Mouse (Mus musculus): ENCODE measurements around the gene Tmem108. TPM values are rescaled to one million over a fixed set of nuclear protein-coding genes. Genes with fewer than 3 reads are reported as not detected.

Gene Tmem108
- polyA plus RNA-seq, 1 experiment, result 0.01 TPM

DNA sequence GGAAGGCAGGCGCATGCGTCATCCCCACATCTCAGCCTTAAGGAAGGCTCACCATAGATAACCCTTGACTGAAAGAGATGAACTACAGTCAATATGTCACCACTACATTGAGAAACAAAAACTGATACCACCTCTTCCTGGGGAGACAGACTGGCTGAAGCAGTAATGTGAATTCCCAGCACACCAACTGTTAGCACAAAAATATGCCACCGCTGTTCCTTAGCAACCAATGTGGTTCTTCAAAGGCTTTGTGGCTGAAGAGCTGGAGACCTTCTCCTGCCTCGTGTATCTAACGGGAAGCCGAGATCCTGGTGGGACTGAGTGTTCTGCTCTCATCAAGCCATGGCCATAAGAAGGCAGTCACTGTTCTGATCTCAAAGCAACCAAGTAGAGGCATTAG is 92.8 kb downstream of the Tmem108 start:
- Histone ChIP-seq H3K79me3 (ENCODE audit: low read depth) (no peaks in the 10 kb centered on the region), H3K79me2 (ENCODE audit: control insufficient read depth, insufficient read depth) (no peaks in the 10 kb centered on the region), H3ac (ENCODE audit: control insufficient read depth, insufficient read length, low read depth) (no peak overlapping the region), H3K36me3 (ENCODE audit: control insufficient read depth, insufficient read depth) (no peaks in the 10 kb centered on the region), H3K27me3 (ENCODE audit: control insufficient read depth, insufficient read depth, insufficient read length) (no peaks in the 10 kb centered on the region), H3K4me3 (ENCODE audit: insufficient read depth, poor library complexity, severe bottlenecking) (no peak overlapping the region)
- TF ChIP-seq MYOG (IDR thresholded peaks at IDR 0.05; ENCODE audit: control insufficient read depth, extremely low read depth, insufficient read length), result no peak
- TF ChIP-seq USF1 (IDR thresholded peaks at IDR 0.05; ENCODE audit: low read depth), result no peak
- TF ChIP-seq MYOD1 (IDR thresholded peaks at IDR 0.05; ENCODE audit: control insufficient read depth, insufficient read length, low read depth), result no peak
- no peak for TF ChIP-seq CTCF (IDR thresholded peaks at IDR 0.05; ENCODE audit: control insufficient read depth, insufficient read depth, insufficient read length)
- no peak for TF ChIP-seq CEBPB (IDR thresholded peaks at IDR 0.05; ENCODE audit: low read depth)
- no peak for TF ChIP-seq FOSL1 (IDR thresholded peaks at IDR 0.05; ENCODE audit: insufficient read depth, low read length, poor library complexity, severe bottlenecking)
- TF ChIP-seq MAX (IDR thresholded peaks at IDR 0.05), result no peak

DNA sequence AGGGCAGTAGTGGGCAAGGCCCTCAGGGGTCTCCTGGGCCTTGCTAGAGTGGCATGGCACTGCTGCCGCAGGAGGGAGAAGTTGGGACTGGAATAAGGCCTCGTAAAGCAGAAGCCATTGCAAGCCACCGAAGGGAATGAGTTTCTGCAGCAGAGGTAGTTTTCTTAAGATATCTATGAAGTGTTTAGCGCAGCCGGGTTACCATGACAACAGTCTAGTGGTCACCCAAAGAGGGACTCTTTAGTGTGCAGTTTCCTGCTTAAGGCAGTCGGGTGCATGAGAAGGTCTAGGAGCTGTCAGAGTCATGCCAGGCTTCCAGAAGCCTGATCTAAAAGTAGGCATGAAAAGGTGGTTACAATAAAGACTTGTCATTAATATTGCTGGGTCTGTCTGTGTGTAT is 95.8 kb downstream of the Tmem108 start:
- H3K36me3 ChIP-seq (ENCODE audit: control insufficient read depth, insufficient read depth), result no peaks in the 10 kb centered on the region
- TF ChIP-seq USF1 (IDR thresholded peaks at IDR 0.05; ENCODE audit: low read depth), result no peak
- TF ChIP-seq FOSL1 (IDR thresholded peaks at IDR 0.05; ENCODE audit: insufficient read depth, low read length, poor library complexity, severe bottlenecking), result no peak
- TF ChIP-seq CEBPB (IDR thresholded peaks at IDR 0.05; ENCODE audit: low read depth), result no peak
- TF ChIP-seq CTCF (IDR thresholded peaks at IDR 0.05; ENCODE audit: control insufficient read depth, insufficient read depth, insufficient read length), result no peak
- TF ChIP-seq MYOG (IDR thresholded peaks at IDR 0.05; ENCODE audit: control insufficient read depth, extremely low read depth, insufficient read length), result no peak
- no peak for TF ChIP-seq MYOD1 (IDR thresholded peaks at IDR 0.05; ENCODE audit: control insufficient read depth, insufficient read length, low read depth)
- no peak for TF ChIP-seq MAX (IDR thresholded peaks at IDR 0.05)
- no peaks in the 10 kb centered on the region for H3K27me3 ChIP-seq (ENCODE audit: control insufficient read depth, insufficient read depth, insufficient read length)
- no peaks in the 10 kb centered on the region for H3K79me2 ChIP-seq (ENCODE audit: control insufficient read depth, insufficient read depth)
- H3ac ChIP-seq (ENCODE audit: control insufficient read depth, insufficient read length, low read depth), result no peak overlapping the region
- H3K79me3 ChIP-seq (ENCODE audit: low read depth), result no peaks in the 10 kb centered on the region
- no peak overlapping the region for H3K4me3 ChIP-seq (ENCODE audit: insufficient read depth, poor library complexity, severe bottlenecking)

DNA sequence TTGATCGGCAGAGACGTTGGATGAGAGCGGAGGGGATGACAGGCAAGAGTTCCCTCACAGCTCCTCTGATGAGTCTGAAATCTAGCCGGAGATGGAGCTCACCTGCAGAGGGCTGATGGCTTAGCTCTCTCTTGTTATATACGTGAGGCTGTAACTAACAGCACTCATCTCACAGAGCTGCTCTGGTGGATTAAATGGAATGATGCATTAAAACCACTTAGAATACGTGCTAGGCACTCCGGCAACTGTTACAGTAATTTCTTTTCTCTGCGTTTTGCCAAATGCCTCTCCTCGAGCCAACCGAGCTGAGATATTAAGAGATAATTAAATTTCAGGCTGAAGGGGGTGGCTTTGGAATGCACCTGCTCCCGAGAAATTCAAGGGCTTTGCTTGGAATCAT is 97.5 kb downstream of the Tmem108 start:
- Histone ChIP-seq H3K36me3 (ENCODE audit: control insufficient read depth, insufficient read depth) (no peaks in the 10 kb centered on the region), H3K4me3 (ENCODE audit: insufficient read depth, poor library complexity, severe bottlenecking) (no peak overlapping the region), H3ac (ENCODE audit: control insufficient read depth, insufficient read length, low read depth) (no peak overlapping the region), H3K27me3 (ENCODE audit: control insufficient read depth, insufficient read depth, insufficient read length) (no peaks in the 10 kb centered on the region), H3K79me3 (ENCODE audit: low read depth) (no peaks in the 10 kb centered on the region), H3K79me2 (ENCODE audit: control insufficient read depth, insufficient read depth) (no peaks in the 10 kb centered on the region)
- TF ChIP-seq MAX (IDR thresholded peaks at IDR 0.05) (no peak), CEBPB (IDR thresholded peaks at IDR 0.05; ENCODE audit: low read depth) (no peak), CTCF (IDR thresholded peaks at IDR 0.05; ENCODE audit: control insufficient read depth, insufficient read depth, insufficient read length) (no peak), MYOG (IDR thresholded peaks at IDR 0.05; ENCODE audit: control insufficient read depth, extremely low read depth, insufficient read length) (no peak), USF1 (IDR thresholded peaks at IDR 0.05; ENCODE audit: low read depth) (no peak), FOSL1 (IDR thresholded peaks at IDR 0.05; ENCODE audit: insufficient read depth, low read length, poor library complexity, severe bottlenecking) (no peak), MYOD1 (IDR thresholded peaks at IDR 0.05; ENCODE audit: control insufficient read depth, insufficient read length, low read depth) (no peak)

DNA sequence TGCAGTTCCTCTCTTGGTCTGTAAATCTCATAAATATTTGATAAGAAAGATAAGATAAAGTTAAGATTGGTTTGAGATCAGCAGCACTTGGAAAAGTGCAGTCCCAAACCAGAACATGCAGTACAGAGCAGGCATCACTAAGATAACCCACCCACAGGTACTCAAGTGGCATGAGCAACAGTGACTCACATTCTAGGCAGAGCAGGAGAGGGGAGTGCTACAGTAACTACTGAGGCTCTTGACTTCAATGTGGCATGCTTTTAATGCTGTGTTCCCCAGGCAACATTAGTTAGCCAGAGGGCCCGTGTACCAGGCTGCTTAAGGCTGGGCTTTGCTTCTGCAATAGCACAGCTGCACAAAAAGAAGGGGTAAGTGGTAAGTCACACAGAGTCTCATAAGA is 99.8 kb downstream of the Tmem108 start:
- H3K79me3 ChIP-seq (ENCODE audit: low read depth), result no peaks in the 10 kb centered on the region
- H3K79me2 ChIP-seq (ENCODE audit: control insufficient read depth, insufficient read depth), result no peaks in the 10 kb centered on the region
- no peak overlapping the region for H3ac ChIP-seq (ENCODE audit: control insufficient read depth, insufficient read length, low read depth)
- H3K27me3 ChIP-seq (ENCODE audit: control insufficient read depth, insufficient read depth, insufficient read length), result no peaks in the 10 kb centered on the region
- TF ChIP-seq CEBPB (IDR thresholded peaks at IDR 0.05; ENCODE audit: low read depth) (no peak), FOSL1 (IDR thresholded peaks at IDR 0.05; ENCODE audit: insufficient read depth, low read length, poor library complexity, severe bottlenecking) (no peak), MAX (IDR thresholded peaks at IDR 0.05) (no peak), MYOD1 (IDR thresholded peaks at IDR 0.05; ENCODE audit: control insufficient read depth, insufficient read length, low read depth) (no peak), MYOG (IDR thresholded peaks at IDR 0.05; ENCODE audit: control insufficient read depth, extremely low read depth, insufficient read length) (no peak), CTCF (IDR thresholded peaks at IDR 0.05; ENCODE audit: control insufficient read depth, insufficient read depth, insufficient read length) (no peak), USF1 (IDR thresholded peaks at IDR 0.05; ENCODE audit: low read depth) (no peak)
- H3K36me3 ChIP-seq (ENCODE audit: control insufficient read depth, insufficient read depth), result no peaks in the 10 kb centered on the region
- no peak overlapping the region for H3K4me3 ChIP-seq (ENCODE audit: insufficient read depth, poor library complexity, severe bottlenecking)

DNA sequence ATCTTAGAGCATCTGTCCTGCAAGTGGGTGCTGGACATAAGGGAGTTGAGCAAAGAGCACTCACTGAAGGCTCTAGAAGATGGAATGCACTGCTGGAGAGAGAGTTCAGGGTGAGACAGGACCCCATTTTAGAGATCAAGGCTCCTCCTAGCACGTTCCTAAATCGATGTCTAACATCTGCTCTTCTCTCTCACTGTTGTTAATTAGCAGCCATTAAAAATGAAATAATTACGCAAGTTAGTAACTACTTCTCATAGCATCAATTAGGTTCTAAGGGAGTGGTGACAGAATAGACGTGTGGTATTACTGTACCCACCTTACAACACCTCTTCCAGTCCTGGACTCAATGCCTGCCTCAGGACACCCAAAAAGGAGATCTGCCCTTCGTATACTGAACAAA is 103.7 kb downstream of the Tmem108 start:
- TF ChIP-seq FOSL1 (IDR thresholded peaks at IDR 0.05; ENCODE audit: insufficient read depth, low read length, poor library complexity, severe bottlenecking) (no peak), USF1 (IDR thresholded peaks at IDR 0.05; ENCODE audit: low read depth) (no peak), CEBPB (IDR thresholded peaks at IDR 0.05; ENCODE audit: low read depth) (no peak), MYOG (IDR thresholded peaks at IDR 0.05; ENCODE audit: control insufficient read depth, extremely low read depth, insufficient read length) (no peak), MYOD1 (IDR thresholded peaks at IDR 0.05; ENCODE audit: control insufficient read depth, insufficient read length, low read depth) (no peak), MAX (IDR thresholded peaks at IDR 0.05) (no peak), CTCF (IDR thresholded peaks at IDR 0.05; ENCODE audit: control insufficient read depth, insufficient read depth, insufficient read length) (no peak)
- H3K79me3 ChIP-seq (ENCODE audit: low read depth), result no peaks in the 10 kb centered on the region

More for the DNA sequence above, 103.7 kb downstream of the Tmem108 start:
- Histone ChIP-seq H3K4me3 (ENCODE audit: insufficient read depth, poor library complexity, severe bottlenecking) (no peak overlapping the region), H3ac (ENCODE audit: control insufficient read depth, insufficient read length, low read depth) (no peak overlapping the region), H3K27me3 (ENCODE audit: control insufficient read depth, insufficient read depth, insufficient read length) (no peaks in the 10 kb centered on the region), H3K79me2 (ENCODE audit: control insufficient read depth, insufficient read depth) (no peaks in the 10 kb centered on the region), H3K36me3 (ENCODE audit: control insufficient read depth, insufficient read depth) (no peaks in the 10 kb centered on the region)

All from C2C12 (cell line).